Mouse (Mus musculus): ENCODE measurements around the gene Olfr805. TPM values are rescaled to one million over a fixed set of nuclear protein-coding genes. Genes with fewer than 3 reads are reported as not detected.

Gene Olfr805
- polyA plus RNA-seq, 1 experiment from 2014 or later = not detected

Small RNAs within 50 kb of the gene (microRNA-seq; reads per million reads assigned to microRNA genes)
- gene Gm24485 = not detected

Other genes with a start within 250 kb of the Olfr805 start
- not detected in 2 replicates for gene Olfr789, start 244.6 kb downstream of the Olfr805 start, polyA plus RNA-seq (2016; fragmentation: Nextera tagmentation; extraction: Ambion mirVana)
- not detected in 2 replicates for gene Olfr790, start 230.9 kb downstream of the Olfr805 start, polyA plus RNA-seq (2016; fragmentation: Nextera tagmentation; extraction: Ambion mirVana)
- gene Olfr791, start 207.6 kb downstream of the Olfr805 start, polyA plus RNA-seq (2016; fragmentation: Nextera tagmentation; extraction: Ambion mirVana) = not detected in 2 replicates
- gene Olfr792, start 190.2 kb downstream of the Olfr805 start, polyA plus RNA-seq (2016; fragmentation: Nextera tagmentation; extraction: Ambion mirVana) = not detected in 2 replicates
- not detected in 2 replicates for gene Olfr794, start 161.7 kb downstream of the Olfr805 start, polyA plus RNA-seq (2016; fragmentation: Nextera tagmentation; extraction: Ambion mirVana)
- gene Olfr796, start 116.8 kb downstream of the Olfr805 start, polyA plus RNA-seq (2016; fragmentation: Nextera tagmentation; extraction: Ambion mirVana) = not detected in 2 replicates
- gene Olfr798, start 101.4 kb downstream of the Olfr805 start, polyA plus RNA-seq (2016; fragmentation: Nextera tagmentation; extraction: Ambion mirVana) = not detected in 2 replicates
- not detected in 2 replicates for gene Olfr799, start 91.9 kb downstream of the Olfr805 start, polyA plus RNA-seq (2016; fragmentation: Nextera tagmentation; extraction: Ambion mirVana)
- gene Olfr800, start 71.7 kb downstream of the Olfr805 start, polyA plus RNA-seq (2016; fragmentation: Nextera tagmentation; extraction: Ambion mirVana) = not detected in 2 replicates
- not detected in 2 replicates for gene Olfr801, start 55.5 kb downstream of the Olfr805 start, polyA plus RNA-seq (2016; fragmentation: Nextera tagmentation; extraction: Ambion mirVana)
- gene Olfr802, start 41.2 kb downstream of the Olfr805 start, polyA plus RNA-seq (2016; fragmentation: Nextera tagmentation; extraction: Ambion mirVana) = not detected in 2 replicates
- gene Olfr803, start 35.1 kb downstream of the Olfr805 start, polyA plus RNA-seq (2016; fragmentation: Nextera tagmentation; extraction: Ambion mirVana) = not detected in 2 replicates
- gene Olfr804, start 26.2 kb downstream of the Olfr805 start, polyA plus RNA-seq (2016; fragmentation: Nextera tagmentation; extraction: Ambion mirVana) = not detected in 2 replicates
- not detected in 2 replicates for gene Olfr806, start 12.5 kb upstream of the Olfr805 start, polyA plus RNA-seq (2016; fragmentation: Nextera tagmentation; extraction: Ambion mirVana)
- gene Olfr807, start 28.4 kb upstream of the Olfr805 start, polyA plus RNA-seq (2016; fragmentation: Nextera tagmentation; extraction: Ambion mirVana) = not detected in 2 replicates
- gene Olfr808, start 36.1 kb upstream of the Olfr805 start, polyA plus RNA-seq (2016; fragmentation: Nextera tagmentation; extraction: Ambion mirVana) = not detected in 2 replicates
- gene Olfr809, start 45.3 kb upstream of the Olfr805 start, polyA plus RNA-seq (2016; fragmentation: Nextera tagmentation; extraction: Ambion mirVana) = not detected in 2 replicates
- not detected in 2 replicates for gene Olfr810, start 65.5 kb upstream of the Olfr805 start, polyA plus RNA-seq (2016; fragmentation: Nextera tagmentation; extraction: Ambion mirVana)
- not detected in 2 replicates for gene Olfr811, start 75.0 kb upstream of the Olfr805 start, polyA plus RNA-seq (2016; fragmentation: Nextera tagmentation; extraction: Ambion mirVana)
- gene Olfr812, start 116.7 kb upstream of the Olfr805 start, polyA plus RNA-seq (2016; fragmentation: Nextera tagmentation; extraction: Ambion mirVana) = not detected in 2 replicates
- gene Olfr813, start 126.0 kb upstream of the Olfr805 start, polyA plus RNA-seq (2016; fragmentation: Nextera tagmentation; extraction: Ambion mirVana) = not detected in 2 replicates
- not detected in 2 replicates for gene Olfr814, start 150.5 kb upstream of the Olfr805 start, polyA plus RNA-seq (2016; fragmentation: Nextera tagmentation; extraction: Ambion mirVana)
- not detected in 2 replicates for gene Olfr815, start 176.5 kb upstream of the Olfr805 start, polyA plus RNA-seq (2016; fragmentation: Nextera tagmentation; extraction: Ambion mirVana)
- gene Olfr816, start 186.2 kb upstream of the Olfr805 start, polyA plus RNA-seq (2016; fragmentation: Nextera tagmentation; extraction: Ambion mirVana) = not detected in 2 replicates
- not detected in 2 replicates for gene Olfr818, start 219.7 kb upstream of the Olfr805 start, polyA plus RNA-seq (2016; fragmentation: Nextera tagmentation; extraction: Ambion mirVana)
- gene Olfr819, start 237.9 kb upstream of the Olfr805 start, polyA plus RNA-seq (2016; fragmentation: Nextera tagmentation; extraction: Ambion mirVana) = not detected in 2 replicates
- not detected in 2 replicates for gene Olfr247, start 246.8 kb upstream of the Olfr805 start, polyA plus RNA-seq (2016; fragmentation: Nextera tagmentation; extraction: Ambion mirVana)

Measured in midbrain, embryonic 12.5 days (tissue).